Mouse (Mus musculus): ENCODE measurements around the gene Depdc5.
"Not testable (repeated sequence)": the region's sequence is repeated elsewhere in the genome, so short reads cannot be mapped to it uniquely, and the experiment has no call there.

Depdc5 gene

DNA sequence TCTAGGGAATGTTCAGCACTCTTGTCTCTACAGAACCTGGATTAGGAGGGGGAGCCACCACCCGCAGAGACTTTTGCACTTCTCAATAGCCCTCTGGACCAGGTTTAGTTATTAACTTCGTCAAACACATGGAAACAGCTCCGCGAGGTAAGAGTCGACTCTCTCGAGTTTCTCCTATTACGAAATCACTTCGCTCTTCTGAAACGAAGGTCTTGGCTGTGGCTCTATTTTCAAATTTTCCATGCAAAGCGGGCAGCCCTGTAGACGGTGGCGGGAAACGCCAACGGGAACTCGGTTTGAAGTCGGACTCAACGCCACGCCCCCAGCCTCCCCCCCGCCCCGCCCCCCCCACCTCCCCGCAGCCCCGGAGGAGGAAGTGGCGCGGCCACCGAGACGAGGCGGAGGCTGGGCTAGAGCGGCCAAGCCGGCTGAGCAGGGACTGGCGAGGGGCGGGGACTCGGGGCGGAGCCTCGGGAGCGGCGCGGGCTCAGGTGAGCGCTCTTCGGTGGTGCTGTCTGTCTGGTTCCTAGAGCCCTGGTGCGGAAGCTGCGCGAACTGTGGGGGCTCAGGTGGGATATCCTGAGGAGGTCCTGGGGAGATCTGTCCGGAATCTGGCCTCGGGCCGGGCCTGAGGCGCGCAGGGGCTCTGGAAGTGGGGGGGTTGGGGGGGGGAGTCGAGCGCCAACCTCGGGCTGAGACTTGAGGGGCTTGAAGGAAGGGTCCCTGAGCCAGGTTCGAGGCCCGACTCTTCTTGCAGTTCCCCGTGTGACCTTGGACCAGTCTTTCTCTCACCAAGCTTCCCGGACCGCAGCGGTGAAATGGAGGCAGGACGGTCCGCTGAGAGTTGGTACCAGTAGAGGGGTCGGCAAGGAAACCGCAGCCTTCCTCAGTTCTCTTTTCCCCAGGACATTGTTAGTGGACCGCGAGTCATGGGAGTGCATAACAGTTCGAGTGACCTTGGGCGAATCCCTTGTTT, at the start of gene Depdc5:
Depdc5 (plus strand) TSS at position 449 of the 976 bp plus-strand sequence.
- peak; percentile 94 for DNase-seq

- peak; percentile 54 for DNase-seq
These were observed 48.1 kb upstream of the Depdc5 start for GRCm38 (mm10) chr5:32815396-32815795.

DNA sequence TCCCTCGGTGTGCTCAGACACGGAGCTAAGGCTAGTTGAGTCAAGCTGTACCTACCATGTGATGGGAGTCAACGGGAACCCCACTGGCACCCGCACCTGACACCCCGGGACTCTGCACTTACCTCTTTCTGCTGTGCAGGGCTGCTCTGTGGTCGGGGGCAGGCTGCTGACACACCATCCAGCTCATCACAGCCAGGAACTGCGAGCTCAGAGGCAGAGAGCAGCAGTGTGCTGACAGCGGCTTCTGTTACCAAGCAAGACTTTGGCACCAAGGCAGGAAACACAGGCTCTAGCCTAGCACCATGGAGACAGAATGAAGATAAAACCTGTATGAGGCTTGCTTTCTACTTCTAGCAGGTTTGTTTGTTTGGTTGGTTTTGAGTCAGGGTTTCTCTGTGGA, 43.0 kb upstream of the Depdc5 start:
- no peak for DNase-seq

- DNase-seq, result no peak
These were observed 36.5 kb upstream of the Depdc5 start, which contains the start of gene Gm20671 for GRCm38 (mm10) chr5:32827009-32827408. Gene Gm20671, minus strand, starts transcription at chr5:32827109.

- not testable (repeated sequence) for DNase-seq
These were observed 34.7 kb upstream of the Depdc5 start for GRCm38 (mm10) chr5:32828766-32829165.

DNA sequence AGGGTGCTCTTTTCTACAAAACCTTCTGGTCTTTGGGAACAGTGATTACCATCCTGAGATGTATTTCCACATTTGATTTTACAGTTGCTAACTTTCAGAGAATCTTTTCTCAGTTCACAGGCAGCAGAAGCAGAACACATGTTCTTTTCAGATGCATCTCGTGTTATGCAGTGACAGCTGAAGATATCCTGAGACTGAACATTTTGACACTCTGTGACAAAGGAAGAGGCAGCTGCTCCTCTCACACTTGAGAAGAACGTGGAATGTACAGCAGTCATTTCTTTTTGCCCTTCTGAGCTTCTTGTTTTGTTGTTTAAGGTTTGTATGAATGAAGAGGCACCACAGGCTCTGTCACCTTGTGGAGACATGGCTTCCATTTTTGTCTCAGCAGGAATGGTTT, 33.4 kb upstream of the Depdc5 start:
- DNase-seq, result no peak

DNA sequence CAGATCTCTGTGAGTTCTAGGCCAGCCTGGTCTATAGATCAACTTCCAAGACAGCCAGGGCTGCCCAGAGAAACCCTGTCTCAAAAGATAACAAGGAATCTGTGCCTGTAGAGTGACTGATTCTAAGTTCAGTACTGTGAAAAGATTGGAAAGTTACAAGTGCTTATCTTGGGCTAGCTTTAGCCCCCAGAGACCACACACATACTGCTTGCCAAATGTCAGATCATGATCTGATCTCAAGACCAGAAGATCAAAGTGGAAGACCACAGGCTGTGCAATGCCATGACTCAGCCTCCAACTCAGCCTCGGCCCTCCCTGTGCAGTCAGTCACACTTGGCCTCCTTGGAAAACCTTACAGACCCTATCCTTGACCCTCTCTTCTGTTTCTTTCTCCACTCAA, 29.0 kb upstream of the Depdc5 start:
- no peak for DNase-seq

- DNase-seq, result no peak
These were observed 26.5 kb upstream of the Depdc5 start for GRCm38 (mm10) chr5:32836976-32837375.

DNA sequence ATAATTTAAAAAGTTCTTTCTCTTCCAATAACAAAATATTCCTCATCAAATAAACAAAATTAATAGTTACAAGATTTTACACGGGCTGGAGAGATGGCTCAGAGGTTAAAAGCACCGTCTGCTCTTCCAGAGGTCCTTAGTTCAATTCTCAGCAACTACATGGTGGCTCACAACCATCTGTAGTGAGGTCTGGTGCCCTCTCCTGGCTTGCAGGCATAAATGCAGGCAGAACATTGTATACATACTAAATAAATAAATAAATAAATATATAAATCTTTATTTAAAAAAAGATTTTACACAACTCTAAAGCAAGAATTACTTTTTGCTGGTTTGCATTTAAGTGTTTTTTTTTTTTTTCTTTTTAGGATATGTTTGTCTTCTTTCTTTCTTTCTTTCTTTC, 23.5 kb upstream of the Depdc5 start:
- no peak for DNase-seq

GRCm38 (mm10) chr5:32849178-32849577, 14.3 kb upstream of the Depdc5 start:
- DNase-seq, result no peak

- not testable (repeated sequence) for DNase-seq
These were observed 13.9 kb upstream of the Depdc5 start for GRCm38 (mm10) chr5:32849580-32849979.

GRCm38 (mm10) chr5:32852026-32852425, 11.5 kb upstream of the Depdc5 start:
- DNase-seq, result no peak

- peak; percentile 98 for DNase-seq
These were observed 9.6 kb upstream of the Depdc5 start, which contains the start of gene Prr14l for GRCm38 (mm10) chr5:32853731-32854507. Gene Prr14l, minus strand, starts transcription at chr5:32854256.

GRCm38 (mm10) chr5:32854818-32855217, 8.7 kb upstream of the Depdc5 start:
- DNase-seq, result peak; percentile 22

DNA sequence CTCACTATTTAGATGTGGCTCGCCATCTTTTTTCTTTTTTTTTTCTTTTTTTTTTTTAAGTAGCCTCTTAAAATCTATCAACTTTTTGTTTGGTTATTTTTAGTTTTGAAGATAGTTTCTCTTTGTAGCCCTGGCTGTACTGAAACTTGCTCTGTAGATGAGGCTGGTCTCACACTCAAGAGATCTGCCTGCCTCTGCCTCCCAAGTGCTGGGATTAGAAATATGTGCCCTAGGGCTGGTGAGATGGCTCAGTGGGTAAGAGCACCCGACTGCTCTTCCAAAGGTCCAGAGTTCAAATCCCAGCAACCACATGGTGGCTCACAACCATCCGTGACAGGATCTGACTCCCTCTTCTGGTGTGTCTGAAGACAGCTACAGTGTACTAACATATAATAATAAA, 8.2 kb upstream of the Depdc5 start:
- not testable (repeated sequence) for DNase-seq

DNA sequence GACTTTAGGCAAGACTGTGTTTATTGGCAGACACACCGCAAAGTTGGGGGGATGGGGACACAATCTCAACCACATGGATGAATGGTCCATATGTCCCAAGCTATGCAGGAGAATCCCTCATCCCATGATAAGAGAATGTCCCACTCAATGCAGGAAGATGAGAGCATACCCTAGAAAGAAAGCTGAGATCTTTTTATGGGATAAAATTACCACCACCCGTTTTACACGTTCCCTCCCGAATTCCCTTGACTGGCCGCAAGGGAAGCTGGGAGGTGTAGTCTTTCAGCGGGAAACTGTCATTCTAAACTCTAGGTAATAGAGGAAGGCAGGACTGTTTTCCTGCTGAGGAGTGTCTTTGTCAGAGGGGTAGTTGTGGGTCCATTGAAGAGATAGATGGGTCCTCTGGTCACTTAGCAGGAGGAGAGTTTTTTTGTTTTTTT, 5.7 kb upstream of the Depdc5 start:
- DNase-seq, result peak; percentile 60

DNA sequence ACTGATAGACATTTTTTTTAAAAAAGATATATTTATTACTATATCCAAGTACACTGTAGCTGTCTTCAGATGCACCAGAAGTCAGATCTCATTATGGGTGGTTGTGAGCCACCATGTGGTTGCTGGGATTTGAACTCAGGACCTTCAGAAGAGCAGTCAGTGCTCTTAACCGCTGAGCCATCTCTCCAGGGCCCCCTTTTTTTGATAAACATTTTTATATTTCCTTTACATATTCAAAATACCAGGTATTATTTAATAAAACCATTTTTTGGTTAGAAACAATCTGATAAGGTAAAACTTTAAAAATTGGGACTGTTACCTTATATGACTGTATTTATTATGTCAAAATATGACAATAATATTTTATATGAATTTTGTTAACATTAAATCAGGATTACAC, 2.4 kb upstream of the Depdc5 start:
- no peak for DNase-seq

DNA sequence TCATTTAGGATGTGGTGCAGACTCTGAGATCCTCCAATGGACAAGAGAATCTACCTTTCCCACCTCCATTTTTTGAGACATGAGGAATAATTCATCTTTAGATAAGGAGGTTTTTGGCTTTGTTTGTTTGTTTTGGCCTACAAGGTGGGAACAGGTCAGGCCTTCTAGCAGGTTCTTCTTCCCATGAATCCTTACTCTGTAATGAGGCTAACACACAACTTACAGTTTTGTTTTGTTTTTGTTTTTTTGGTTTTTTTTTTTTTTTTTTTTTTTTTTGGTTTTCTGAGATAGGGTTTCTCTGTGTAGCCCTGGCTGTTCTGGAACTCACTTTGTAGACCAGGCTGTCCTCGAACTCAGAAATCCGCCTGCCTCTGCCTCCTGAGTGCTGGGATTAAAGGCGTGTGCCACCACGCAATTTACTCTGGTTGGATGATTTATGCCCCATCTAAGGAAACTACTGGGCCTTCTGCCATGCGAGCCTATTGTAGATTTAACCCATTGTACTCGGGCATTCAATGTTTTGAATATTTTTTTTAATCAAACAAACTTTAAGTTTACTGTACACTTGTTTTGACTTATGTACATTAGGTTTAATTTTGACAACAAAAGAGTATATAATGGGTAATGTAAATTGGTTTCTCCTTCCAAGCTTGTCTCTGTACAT, 900 bp upstream of the Depdc5 start:
- no peak for DNase-seq

- DNase-seq, result no peak
These were observed 6.0 kb downstream of the Depdc5 start for GRCm38 (mm10) chr5:32869389-32870024.

DNA sequence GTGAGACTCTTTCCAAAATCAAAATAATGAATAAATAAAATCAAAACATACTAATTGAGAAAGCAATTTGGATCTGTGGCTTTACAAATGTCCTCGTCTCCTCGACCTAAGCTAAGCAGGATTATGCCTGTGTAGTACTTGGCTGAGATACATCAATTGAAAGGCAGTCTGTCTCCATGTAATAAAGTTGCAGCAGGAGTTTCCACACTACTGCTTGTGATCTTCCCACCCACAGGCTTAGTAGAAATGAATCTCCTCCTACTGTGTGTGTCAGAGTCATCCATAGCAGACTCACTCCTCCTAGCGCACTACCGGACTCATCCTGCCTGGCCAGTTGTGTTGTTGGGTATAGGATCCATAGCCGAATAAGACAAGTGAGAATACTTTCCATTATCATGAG, 8.8 kb downstream of the Depdc5 start:
- no peak for DNase-seq

- DNase-seq, result no peak
These were observed 23.2 kb downstream of the Depdc5 start for GRCm38 (mm10) chr5:32886739-32887138.

- no peak for DNase-seq
These were observed 44.0 kb downstream of the Depdc5 start for GRCm38 (mm10) chr5:32907496-32907895.

All from cerebellum, adult 11-12 months (tissue).